Mouse (Mus musculus): ENCODE measurements around the gene Bfsp2. TPM values are rescaled to one million over a fixed set of nuclear protein-coding genes. Genes with fewer than 3 reads are reported as not detected.

Bfsp2 gene
- total RNA-seq, 2 experiments from 2014 or later = 2.2 to 3.6 TPM

GRCm38 (mm10) chr9:103384141-103384796, 96.0 kb downstream of the Bfsp2 start:
- DNase-seq (ENCODE audit: low spot score in 2 of 2) = no peak

DNA sequence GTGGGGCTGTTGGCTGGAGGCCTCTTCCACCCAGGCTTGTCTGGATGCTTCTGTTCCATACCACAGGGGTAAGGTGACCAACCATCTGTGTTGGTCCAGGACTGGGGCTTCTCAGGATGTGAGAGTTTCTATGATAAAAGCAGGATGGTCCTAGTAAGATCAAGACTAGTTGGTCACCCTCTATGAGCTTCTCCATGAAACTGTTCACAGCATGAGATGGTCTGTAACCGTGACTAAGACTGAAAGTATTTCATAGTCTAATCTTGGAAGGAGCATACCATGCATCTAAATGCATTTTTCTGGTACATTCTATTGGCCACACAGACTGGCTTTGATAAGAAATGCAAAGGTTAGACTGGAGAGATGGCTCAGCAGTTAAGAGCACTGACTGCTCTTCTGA, 96.6 kb downstream of the Bfsp2 start:
- no peak for DNase-seq (ENCODE audit: low spot score in 2 of 2)

DNA sequence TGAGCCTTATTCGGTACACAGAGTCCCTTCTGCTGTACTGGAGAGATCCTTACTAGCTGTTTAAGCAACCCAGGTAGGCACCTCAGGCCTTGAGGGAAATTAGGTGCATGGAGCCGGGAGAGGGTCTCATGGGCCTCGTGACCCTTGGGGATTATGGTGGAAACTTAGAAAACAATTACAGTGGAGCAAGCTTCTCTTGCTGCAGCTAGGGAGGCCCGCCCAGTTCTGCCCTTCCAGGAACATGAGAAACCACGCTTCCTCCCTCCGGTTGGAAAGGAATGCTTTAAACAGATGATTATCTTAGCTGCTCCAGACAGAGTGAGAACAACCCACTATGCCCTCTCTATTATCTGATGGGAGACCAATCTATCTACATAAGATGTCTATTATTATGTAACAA, 97.2 kb downstream of the Bfsp2 start:
- DNase-seq (ENCODE audit: low spot score in 2 of 2) = no peak

DNA sequence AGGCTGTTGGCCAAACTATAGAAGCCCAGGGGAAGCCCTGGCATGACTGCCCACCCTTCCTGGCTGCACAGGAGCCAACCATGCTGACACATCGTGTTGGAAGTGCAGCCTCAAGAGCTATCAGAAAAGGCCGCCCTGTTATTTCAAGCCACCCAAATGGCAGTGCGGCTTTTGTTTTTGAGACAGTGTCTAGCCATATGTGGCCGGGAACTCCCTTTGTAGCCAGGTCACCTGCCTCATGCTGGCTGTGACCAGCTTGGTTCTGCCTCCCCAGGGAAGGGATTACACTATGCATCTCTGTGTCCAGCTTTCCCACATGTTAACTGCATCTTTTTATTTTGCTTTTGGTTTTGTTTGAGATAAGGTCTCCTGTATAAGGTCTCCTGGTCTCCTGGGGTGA, 99.7 kb downstream of the Bfsp2 start:
- no peak for DNase-seq (ENCODE audit: low spot score in 2 of 2)

- no peak for DNase-seq (ENCODE audit: low spot score in 2 of 2)
Measured at GRCm38 (mm10) chr9:103379199-103379598, 101.0 kb downstream of the Bfsp2 start.

- DNase-seq (ENCODE audit: low spot score in 2 of 2) = no peak
Measured at GRCm38 (mm10) chr9:103378686-103379085, 101.5 kb downstream of the Bfsp2 start.

- no peak for DNase-seq (ENCODE audit: low spot score in 2 of 2)
Measured at GRCm38 (mm10) chr9:103376346-103377320, 103.6 kb downstream of the Bfsp2 start.

Other genes starting within 250 kb of the Bfsp2 start
- 10 to 100 TPM; 13.8 to 19.9 TPM for gene Trf, start 250.0 kb downstream of the Bfsp2 start, total RNA-seq (2021)
- gene 1300017J02Rik, start 175.3 kb downstream of the Bfsp2 start, total RNA-seq (2021) = 1 to 10 TPM in 1 of 2 experiments, under 1 TPM in 1; 0.98 to 1.1 TPM
- gene Topbp1, start 175.2 kb downstream of the Bfsp2 start, total RNA-seq (2021) = 10 to 100 TPM; 26.1 to 29.5 TPM
- 100 to 1,000 TPM in 1 of 2 experiments, 10 to 100 TPM in 1; 99.8 to 104 TPM for gene Cdv3, start 114.6 kb downstream of the Bfsp2 start, total RNA-seq (2021)